Mouse (Mus musculus) kidney, adult 2 months (tissue): ENCODE data around the gene Slit3.

Source experiments
- CTCF ChIP-seq: fragments of 200-500 bp; conservative IDR thresholded peaks from 2 replicates; pipeline ENCODE4 v1.5.1; 2011; ENCODE audit warnings: low read depth, mild to moderate bottlenecking, control low read depth, low read length, moderate library complexity, mixed read lengths; ENCODE audit not compliant: insufficient read depth, insufficient read length
- POLR2A ChIP-seq: fragments of 200-500 bp; IDR thresholded peaks from one replicate; pipeline ENCODE4 v1.6.1; 2011; ENCODE audit warnings: low read depth, low read length, control low read depth

DNA sequence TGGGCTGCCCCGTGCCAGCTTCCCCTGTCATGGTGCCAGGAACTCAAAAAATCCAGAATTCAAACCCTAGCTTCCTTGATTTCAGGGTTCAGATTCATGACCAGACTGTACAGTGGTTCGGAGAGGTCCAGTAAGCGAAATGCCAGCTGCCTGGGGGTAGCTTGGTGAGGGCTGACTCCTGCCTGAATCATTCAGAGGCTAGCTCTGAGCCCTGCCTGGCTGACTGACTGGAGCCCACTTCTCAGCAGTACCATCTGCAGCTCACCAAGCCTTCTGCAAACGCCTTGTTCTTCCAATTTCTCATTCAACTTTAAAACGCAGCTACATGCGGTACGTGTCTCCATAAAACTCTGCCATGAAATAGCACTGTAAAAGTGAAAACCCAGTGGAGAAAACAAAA lies 120.4 kb downstream of the Slit3 start:
- no peak for TF ChIP-seq POLR2A
- TF ChIP-seq CTCF = no peak
